18 mouse cellular contexts compared by ENCODE assay signal in genomic region chr4:104500112-104500511, GRCm38 (mm10).
"Had no signal": no experiment of that assay in that cellular context is flagged by ENCODE, and none has a peak within 500 bp of the region (broad histone marks: within the 10 kb centered on the region; RNA-seq: fewer than 3 reads in every experiment).

No protein-coding gene starts in this region.

- H3K36me3 ChIP-seq: midbrain, embryonic 12.5 days; neural tube, embryonic 13.5 days; neural tube, embryonic 15.5 days had no signal

- H3K9ac ChIP-seq: liver, embryonic 14.5 days; lung, embryonic 14.5 days; midbrain, embryonic 12.5 days; neural tube, embryonic 13.5 days; neural tube, embryonic 15.5 days had no signal

- H3K4me2 ChIP-seq: lung, embryonic 14.5 days; midbrain, embryonic 12.5 days; neural tube, embryonic 13.5 days; neural tube, embryonic 15.5 days had no signal

- H3K27ac ChIP-seq: liver, embryonic 14.5 days; midbrain, embryonic 12.5 days; neural tube, embryonic 13.5 days; neural tube, embryonic 15.5 days had no signal

- H3K9me3 ChIP-seq: midbrain, embryonic 12.5 days; neural tube, embryonic 13.5 days; neural tube, embryonic 15.5 days had no signal

- DNase-seq: lung, adult 18-20 months; lung, embryonic 14.5 days; lung, postnatal 10 days; lung, postnatal 4 days; retina, postnatal 1 day; right cerebral cortex, adult 18-20 months; right cerebral cortex, postnatal 25 days; right cerebral cortex, postnatal 4 days; spleen, adult 18-20 months; thymus, adult 18-20 months; thymus, postnatal 14 days; thymus, postnatal 36 days had no signal

- ATAC-seq: midbrain, embryonic 16.5 days had no signal

- H3K27me3 ChIP-seq: midbrain, embryonic 12.5 days; neural tube, embryonic 13.5 days; neural tube, embryonic 15.5 days had no signal

- H3K4me3 ChIP-seq: midbrain, embryonic 12.5 days; myocyte; neural tube, embryonic 13.5 days; neural tube, embryonic 15.5 days had no signal
